Mouse (Mus musculus) bone marrow, adult 2 months (tissue): ENCODE results near the gene Qtrt1.

Experiments used
- CTCF ChIP-seq: fragments of 200-500 bp; IDR thresholded peaks from 2 replicates; pipeline ENCODE4 v1.5.1; 2011; ENCODE audit warnings: low read length, control low read depth; ENCODE audit not compliant: control insufficient read depth, insufficient read depth
- POLR2A ChIP-seq: fragments of 200-500 bp; IDR thresholded peaks from 2 replicates; pipeline ENCODE4 v1.6.1; 2011; ENCODE audit warnings: low read depth, mild to moderate bottlenecking, control low read depth, low read length, borderline replicate concordance; ENCODE audit not compliant: control insufficient read depth

DNA sequence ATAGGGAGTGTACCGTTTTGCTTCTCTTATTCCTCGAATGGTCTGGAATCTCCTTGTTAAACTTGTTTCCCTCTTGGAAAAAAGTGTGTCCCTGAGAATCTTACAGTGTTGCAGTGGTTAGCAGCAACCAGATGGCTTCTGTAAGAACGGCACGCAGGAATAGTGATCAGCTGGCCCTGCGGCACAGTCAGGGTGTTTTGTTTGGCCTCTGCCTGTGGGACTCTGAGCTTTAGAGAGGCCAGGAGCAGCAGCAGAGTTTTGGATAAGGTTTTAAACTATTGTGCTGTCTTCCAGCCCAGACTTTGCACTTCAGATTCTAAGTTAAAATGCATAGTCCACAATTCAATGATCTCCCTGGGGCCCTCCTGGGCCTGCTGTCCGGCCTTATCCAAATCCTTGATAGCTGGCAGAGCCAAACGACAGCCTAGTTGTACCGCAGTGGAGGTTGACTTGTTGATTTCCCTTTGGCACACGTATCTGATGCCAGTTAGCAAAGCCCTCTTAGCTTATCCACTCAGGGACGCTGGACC is 18.9 kb upstream of the Qtrt1 start:
- TF ChIP-seq CTCF (no peak), POLR2A (no peak)
